ENCODE assay signal across 8 mouse cellular contexts in genomic region chr5:24597901-24598569, GRCm38 (mm10). TPM values are rescaled to one million over a fixed set of nuclear protein-coding genes. Genes with fewer than 3 reads are reported as not detected.
DNase-seq lines count a peak whose midpoint lies in the region; ATAC-seq and TF ChIP-seq lines count a peak whose summit lies in the region.
"Had no signal": no experiment of that assay in that cellular context is flagged by ENCODE, and none has a peak within 500 bp of the region (broad histone marks: within the 10 kb centered on the region; RNA-seq: fewer than 3 reads in every experiment).

No protein-coding gene starts in this region.

- no peaks in the 10 kb centered on the region for H3K27me3 ChIP-seq in liver, adult 2 months (ENCODE audit: control insufficient read depth, insufficient read depth, low read length)
- H3K27me3 ChIP-seq in embryonic facial prominence, embryonic 10.5 days (replicated peaks; ENCODE audit: low read depth, poor library complexity, severe bottlenecking) = peaks cover 81% of the 10 kb centered on the region
- no peaks in the 10 kb centered on the region for H3K27me3 ChIP-seq in hindbrain, embryonic 16.5 days (replicated peaks; ENCODE audit: control insufficient read depth, insufficient read depth, low read length)
- H3K27me3 ChIP-seq in neural tube, embryonic 12.5 days (replicated peaks) = 0 out of 2 replicates have a peak, but pooled peaks cover 6% of the 10 kb centered on the region

- H3K4me1 ChIP-seq in liver, adult 2 months (ENCODE audit: control insufficient read depth, insufficient read depth, low read length) = peaks cover 8% of the 10 kb centered on the region
- peaks cover 76% of the 10 kb centered on the region for H3K4me1 ChIP-seq in embryonic facial prominence, embryonic 10.5 days
- H3K4me1 ChIP-seq in hindbrain, embryonic 16.5 days (ENCODE audit: control insufficient read depth, insufficient read depth, low read depth, low read length) = peaks cover 61% of the 10 kb centered on the region
- H3K4me1 ChIP-seq in neural tube, embryonic 12.5 days = peaks cover 74% of the 10 kb centered on the region

- DNase-seq in liver, adult 2 months (ENCODE audit: extremely low read depth, low read depth, low spot score) = no peak
- DNase-seq in liver = no peak
- DNase-seq in embryonic facial prominence, embryonic 10.5 days (ENCODE audit: low spot score) = no peak
- no peak for DNase-seq in gastrocnemius, adult 8-10 months (ENCODE audit: low spot score in 2 of 2)
- DNase-seq in lung, postnatal 14 days = no peak

- no peaks in the 10 kb centered on the region for H3K36me3 ChIP-seq in liver, adult 2 months (ENCODE audit: control insufficient read depth, insufficient read depth, low read length)
- H3K36me3 ChIP-seq in embryonic facial prominence, embryonic 10.5 days (replicated peaks) = peaks cover 29% of the 10 kb centered on the region
- peaks cover 16% of the 10 kb centered on the region for H3K36me3 ChIP-seq in hindbrain, embryonic 16.5 days (ENCODE audit: control insufficient read depth, insufficient read depth, low read length)
- peaks cover 26% of the 10 kb centered on the region for H3K36me3 ChIP-seq in neural tube, embryonic 12.5 days

- H3K27ac ChIP-seq in liver, adult 2 months (replicated peaks; ENCODE audit: insufficient read depth, low read depth, low read length) = no peak overlapping the region
- peak overlapping the region; percentile 74 for H3K27ac ChIP-seq in embryonic facial prominence, embryonic 10.5 days (replicated peaks)
- H3K27ac ChIP-seq in hindbrain, embryonic 16.5 days (ENCODE audit: low read depth, low read length) = peak overlapping the region; percentile 77
- no peak overlapping the region for H3K27ac ChIP-seq in neural tube, embryonic 12.5 days

- peak overlapping the region; percentile 96 for H3K4me2 ChIP-seq in hindbrain, embryonic 16.5 days (ENCODE audit: low read length)
- H3K4me2 ChIP-seq in neural tube, embryonic 12.5 days (replicated peaks) = peak overlapping the region; percentile 86

- TF ChIP-seq POLR2A in liver, adult 2 months (IDR thresholded peaks at IDR 0.05; ENCODE audit: extremely low read depth, insufficient read depth, low read length) = no peak

- peak overlapping the region; percentile 57; the same call in 1 of the 2 replicates for H3K9ac ChIP-seq in liver, adult 2 months (ENCODE audit: low read depth, low read length)
- peak overlapping the region; percentile 86 for H3K9ac ChIP-seq in hindbrain, embryonic 16.5 days (ENCODE audit: low read depth, low read length)
- peak overlapping the region; percentile 49 for H3K9ac ChIP-seq in neural tube, embryonic 12.5 days

- no peaks in the 10 kb centered on the region for H3K9me3 ChIP-seq in embryonic facial prominence, embryonic 10.5 days
- no peaks in the 10 kb centered on the region for H3K9me3 ChIP-seq in hindbrain, embryonic 16.5 days (ENCODE audit: control insufficient read depth, low read length)
- no peaks in the 10 kb centered on the region for H3K9me3 ChIP-seq in neural tube, embryonic 12.5 days

- TF ChIP-seq CTCF in liver, adult 2 months (IDR thresholded peaks at IDR 0.05; ENCODE audit: low read depth, low read length) = no peak

- peak; percentile 1; the same call in 1 of the 2 replicates for ATAC-seq in hindbrain, embryonic 16.5 days
- ATAC-seq in neural tube, embryonic 12.5 days (ENCODE audit: low FRiP score, low read depth) = no peak

- 31% methylated on average over 15 of the region's 15 CpGs for WGBS in liver, adult 2 months
- WGBS in embryonic facial prominence, embryonic 10.5 days = 24% methylated on average over 15 of the region's 15 CpGs
- WGBS in hindbrain, embryonic 16.5 days = 20% methylated on average over 15 of the region's 15 CpGs
- WGBS in neural tube, embryonic 12.5 days = 20% methylated on average over 15 of the region's 15 CpGs

- H3K79me2 ChIP-seq in liver, adult 2 months (ENCODE audit: control insufficient read depth, insufficient read depth, low read length) = no peaks in the 10 kb centered on the region

- peak overlapping the region; percentile 32; the same call in 1 of the 2 replicates for H3K4me3 ChIP-seq in liver, adult 2 months (ENCODE audit: insufficient read depth, low read depth, low read length)
- peak overlapping the region; percentile 67 for H3K4me3 ChIP-seq in embryonic facial prominence, embryonic 10.5 days
- peak overlapping the region; percentile 64 for H3K4me3 ChIP-seq in hindbrain, embryonic 16.5 days (ENCODE audit: low read length)
- H3K4me3 ChIP-seq in neural tube, embryonic 12.5 days = peak overlapping the region; percentile 44

RNA-seq across cellular contexts. Expression of gene Chpf2, which starts 11.5 kb away (rescaled TPM):
- total RNA-seq in liver, adult 2 months (2014; rRNA removed) = 9.5 and 14.2 TPM in 2 replicates
- polyA plus RNA-seq in liver, adult 2 months (2012; rRNA removed) = 21.1 and 22.4 TPM in 2 replicates
- 14.8 and 19.6 TPM in 2 replicates for polyA plus RNA-seq in embryonic facial prominence, embryonic 10.5 days (2016; fragmentation: Nextera tagmentation; extraction: Ambion mirVana)
- 20.6 and 21.9 TPM in 2 replicates for polyA plus RNA-seq in hindbrain, embryonic 16.5 days (2015; fragmentation: Nextera tagmentation; extraction: Ambion mirVana)
- polyA plus RNA-seq in neural tube, embryonic 12.5 days (2016; fragmentation: Nextera tagmentation; extraction: Ambion mirVana) = 19.8 and 21.6 TPM in 2 replicates
- 10 to 100 TPM in 3 of 4 experiments, 1 to 10 TPM in 1; 8.5 to 14.5 (median 12.4) TPM for total RNA-seq in gastrocnemius, adult 8-10 months (2022)

RNA-seq across cellular contexts. Expression of gene Abcf2, which starts 20.8 kb away (rescaled TPM):
- 25.0 and 25.9 TPM in 2 replicates for total RNA-seq in liver, adult 2 months (2014; rRNA removed)
- 27.1 and 31.9 TPM in 2 replicates for polyA plus RNA-seq in liver, adult 2 months (2012; rRNA removed)
- polyA plus RNA-seq in embryonic facial prominence, embryonic 10.5 days (2016; fragmentation: Nextera tagmentation; extraction: Ambion mirVana) = 181 and 183 TPM in 2 replicates
- 80.9 and 84.8 TPM in 2 replicates for polyA plus RNA-seq in hindbrain, embryonic 16.5 days (2015; fragmentation: Nextera tagmentation; extraction: Ambion mirVana)
- 114 and 123 TPM in 2 replicates for polyA plus RNA-seq in neural tube, embryonic 12.5 days (2016; fragmentation: Nextera tagmentation; extraction: Ambion mirVana)
- 100 to 1,000 TPM; 114 to 132 (median 122) TPM for total RNA-seq in gastrocnemius, adult 8-10 months (2022)

RNA-seq across cellular contexts. Expression of gene Smarcd3, which starts 26.2 kb away (rescaled TPM):
- 0.55 and 1.3 TPM in 2 replicates for total RNA-seq in liver, adult 2 months (2014; rRNA removed)
- 1.3 TPM in 2 replicates for polyA plus RNA-seq in liver, adult 2 months (2012; rRNA removed)
- 22.2 and 24.8 TPM in 2 replicates for polyA plus RNA-seq in embryonic facial prominence, embryonic 10.5 days (2016; fragmentation: Nextera tagmentation; extraction: Ambion mirVana)
- polyA plus RNA-seq in hindbrain, embryonic 16.5 days (2015; fragmentation: Nextera tagmentation; extraction: Ambion mirVana) = 128 and 133 TPM in 2 replicates
- polyA plus RNA-seq in neural tube, embryonic 12.5 days (2016; fragmentation: Nextera tagmentation; extraction: Ambion mirVana) = 82.2 and 90.6 TPM in 2 replicates
- 100 to 1,000 TPM; 207 to 267 (median 221) TPM for total RNA-seq in gastrocnemius, adult 8-10 months (2022)

RNA-seq across cellular contexts. Expression of gene 4931409K22Rik, which starts 41.4 kb away (rescaled TPM):
- not detected in 2 replicates for total RNA-seq in liver, adult 2 months (2014; rRNA removed)
- not detected in 2 replicates for polyA plus RNA-seq in liver, adult 2 months (2012; rRNA removed)
- polyA plus RNA-seq in embryonic facial prominence, embryonic 10.5 days (2016; fragmentation: Nextera tagmentation; extraction: Ambion mirVana) = 0.07 and 0.08 TPM in 2 replicates
- 0.13 and 0.15 TPM in 2 replicates for polyA plus RNA-seq in hindbrain, embryonic 16.5 days (2015; fragmentation: Nextera tagmentation; extraction: Ambion mirVana)
- polyA plus RNA-seq in neural tube, embryonic 12.5 days (2016; fragmentation: Nextera tagmentation; extraction: Ambion mirVana) = 0.15 and 0.20 TPM in 2 replicates
- not detected for total RNA-seq in gastrocnemius, adult 8-10 months (2022)
- total RNA-seq: neutrophil, adult 5-6 weeks had no signal

RNA-seq across cellular contexts. Expression of gene Asb10, which starts 57.3 kb away (rescaled TPM):
- 0.13 TPM in 1 of 2 replicates, not detected in the other for total RNA-seq in liver, adult 2 months (2014; rRNA removed)
- 0.06 and 0.10 TPM in 2 replicates for polyA plus RNA-seq in liver, adult 2 months (2012; rRNA removed)
- polyA plus RNA-seq in embryonic facial prominence, embryonic 10.5 days (2016; fragmentation: Nextera tagmentation; extraction: Ambion mirVana) = 0.29 TPM in 1 of 2 replicates, not detected in the other
- 0.18 and 0.21 TPM in 2 replicates for polyA plus RNA-seq in hindbrain, embryonic 16.5 days (2015; fragmentation: Nextera tagmentation; extraction: Ambion mirVana)
- 0.37 and 0.82 TPM in 2 replicates for polyA plus RNA-seq in neural tube, embryonic 12.5 days (2016; fragmentation: Nextera tagmentation; extraction: Ambion mirVana)
- total RNA-seq in gastrocnemius, adult 8-10 months (2022) = 100 to 1,000 TPM; 101 to 130 (median 119) TPM
- total RNA-seq: neutrophil, adult 5-6 weeks had no signal

Comparison
In these comparisons a context has a peak if more than half of its experiments do, and no peak if none do; other contexts are left out.
1. H3K27ac ChIP-seq: peak in embryonic facial prominence, embryonic 10.5 days (single experiment) and hindbrain, embryonic 16.5 days (single experiment); none in liver, adult 2 months (single experiment) and neural tube, embryonic 12.5 days (single experiment).
2. Peak in every context shown above with its lines, with median percentiles within 50 percentile points of each other: H3K4me3 ChIP-seq and H3K9ac ChIP-seq.